Mouse (Mus musculus) kidney, postnatal 25 days (tissue): ENCODE measurements around the gene Rpsa.
A peak's percentile ranks its signal among the peaks of the same experiment; 100 is the strongest.
"Not testable (repeated sequence)": the region's sequence is repeated elsewhere in the genome, so short reads cannot be mapped to it uniquely, and the experiment has no call there.

Experiments
- DNase-seq, 2 experiments: peaks; one replicate each; pipeline ENCODE4 v3.0.0; 2021; ENCODE audit warnings: mixed read lengths in 2 of 2

Gene Rpsa

DNA sequence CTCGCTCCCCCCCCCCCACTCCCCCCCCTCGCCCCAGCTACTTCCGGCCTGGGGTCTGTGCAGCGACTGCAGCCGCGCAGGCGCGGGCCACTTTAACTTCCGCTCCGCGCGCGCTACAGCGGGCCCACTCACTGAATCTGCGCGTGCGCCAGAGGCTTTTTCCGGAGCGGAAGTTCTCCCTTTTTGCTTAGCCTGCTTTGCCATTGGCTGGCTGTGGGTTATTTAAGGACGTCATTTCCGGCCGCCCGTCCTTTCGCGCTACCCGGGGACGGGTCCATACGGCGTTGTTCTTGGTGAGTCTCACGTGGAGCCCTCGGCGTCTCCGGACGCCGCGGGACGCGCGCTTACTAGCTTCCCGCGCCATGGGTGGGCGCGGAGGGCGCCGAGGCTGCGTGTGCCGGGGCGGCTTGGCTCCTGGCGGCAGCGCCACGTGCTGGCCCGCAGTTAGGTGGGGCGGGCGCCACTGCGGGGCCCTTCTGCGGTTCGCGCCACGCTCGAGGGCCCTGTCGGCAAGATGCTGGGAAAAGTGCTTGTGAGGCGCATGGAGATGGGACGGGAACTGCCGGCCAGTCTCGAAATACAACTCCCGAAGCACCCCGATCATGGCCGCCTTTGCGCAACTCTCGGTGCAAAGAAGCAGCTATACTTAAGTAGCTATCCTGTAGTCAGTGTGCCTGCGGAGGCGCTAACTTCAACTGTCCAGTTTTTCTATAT, at the start of gene Rpsa:
Gene Rpsa, plus strand, starts transcription at position 152 of the 714 bp plus-strand sequence.
- peak; percentile 97 to 99 for DNase-seq

DNA sequence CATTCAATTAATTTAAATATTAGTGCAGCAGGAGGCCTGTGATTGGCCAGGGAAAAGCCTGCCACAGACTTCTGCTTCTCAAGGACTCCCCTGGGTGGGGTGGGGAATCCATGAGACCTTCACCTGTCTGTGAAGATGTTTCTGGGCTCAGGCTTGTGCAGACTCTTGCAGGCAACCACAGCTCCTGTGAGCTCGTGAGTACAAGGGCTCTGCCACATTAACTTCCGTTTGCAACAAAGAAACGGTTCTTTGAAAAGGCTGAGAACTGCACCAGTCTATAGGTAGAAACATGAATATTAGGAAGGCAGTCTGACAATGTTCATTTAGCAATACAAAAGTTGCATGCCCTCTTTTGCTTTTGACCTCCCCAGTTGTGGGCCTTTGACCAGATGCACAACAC, 49.2 kb upstream of the Rpsa start:
- no peak for DNase-seq

DNA sequence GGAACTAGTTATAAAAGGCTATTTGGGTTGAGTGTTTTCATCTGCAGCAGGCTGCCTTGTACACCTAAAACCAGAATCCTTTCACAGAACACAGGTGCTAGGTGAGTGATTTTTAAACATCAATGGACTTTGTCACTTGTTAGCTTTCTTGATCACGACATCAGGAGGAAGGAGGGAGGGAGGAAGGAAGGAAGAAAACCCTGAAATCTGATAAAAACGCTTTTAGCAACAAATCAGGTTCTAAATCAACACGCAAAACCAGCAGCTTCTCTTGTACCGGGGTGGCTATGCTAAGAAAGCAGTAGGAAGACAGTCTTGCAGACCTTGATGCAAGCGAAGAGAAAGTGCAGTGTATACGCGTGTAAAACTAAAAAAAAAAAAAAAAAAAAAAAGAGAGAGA, 47.6 kb upstream of the Rpsa start:
- no peak for DNase-seq

DNA sequence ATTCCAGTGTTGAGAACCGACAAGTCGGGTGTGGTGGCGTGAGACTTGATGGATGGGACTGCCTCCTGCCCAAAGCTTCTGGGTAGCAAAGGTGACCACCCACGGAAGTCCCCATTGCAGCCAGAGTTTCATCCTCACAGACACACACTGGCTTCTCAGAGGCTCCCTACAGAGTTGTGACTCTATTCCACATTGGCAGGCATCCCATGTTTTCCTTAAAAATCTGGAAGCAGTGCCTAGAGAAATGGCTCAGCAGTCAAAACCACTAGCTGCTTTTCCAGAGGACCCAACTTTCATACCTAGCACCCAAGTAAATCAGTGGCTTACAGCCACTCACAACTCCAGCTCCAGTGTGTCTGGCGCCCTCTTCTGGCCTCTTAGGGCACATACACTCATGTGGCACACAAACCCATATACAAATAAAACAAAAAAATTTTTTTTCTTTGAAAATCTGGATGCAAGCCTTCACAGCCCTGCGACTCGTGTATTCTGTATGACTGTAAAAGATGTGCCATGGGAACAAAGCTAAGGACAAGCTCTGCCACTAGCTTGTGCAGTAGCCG, 46.9 kb upstream of the Rpsa start:
- DNase-seq, result no peak

DNA sequence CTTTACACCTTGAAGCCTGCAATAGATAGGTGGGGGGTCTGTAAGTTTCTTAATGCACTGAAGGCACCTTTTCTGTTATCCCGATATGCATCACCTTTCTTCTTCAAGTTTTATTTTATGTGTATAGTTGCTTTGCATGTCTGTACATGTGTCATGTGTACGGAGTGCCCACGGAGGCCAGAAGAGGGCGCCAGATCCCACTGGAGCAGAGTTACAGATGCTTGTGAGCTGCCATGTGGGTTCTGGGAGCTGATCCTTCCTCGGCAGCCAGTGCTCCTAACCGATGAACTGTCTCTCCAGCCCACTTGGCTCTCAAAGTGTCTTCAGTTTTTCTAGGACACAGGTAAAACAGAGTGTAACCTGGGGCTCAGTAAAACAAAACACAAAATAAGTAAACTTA, 46.2 kb upstream of the Rpsa start:
- DNase-seq, result no peak

DNA sequence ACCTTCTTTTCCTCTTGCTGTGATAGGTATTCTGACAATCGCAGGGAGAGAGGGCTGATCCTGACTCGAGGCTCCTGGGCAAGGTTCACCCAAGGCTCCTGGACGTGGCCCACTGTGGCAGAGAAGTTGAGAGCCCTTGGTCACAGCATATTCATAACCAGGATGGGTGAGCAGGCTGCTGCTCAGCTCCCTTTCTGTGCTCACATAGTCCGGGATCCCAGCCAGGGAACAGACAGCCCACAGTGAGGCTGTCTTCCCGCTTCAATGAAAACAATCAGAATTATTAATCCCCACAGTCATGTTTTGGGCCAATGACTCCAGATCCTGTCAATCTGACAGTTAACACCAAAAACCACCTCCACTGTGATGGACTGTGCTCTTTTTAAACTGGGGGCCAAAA, 45.5 kb upstream of the Rpsa start:
- no peak for DNase-seq

DNA sequence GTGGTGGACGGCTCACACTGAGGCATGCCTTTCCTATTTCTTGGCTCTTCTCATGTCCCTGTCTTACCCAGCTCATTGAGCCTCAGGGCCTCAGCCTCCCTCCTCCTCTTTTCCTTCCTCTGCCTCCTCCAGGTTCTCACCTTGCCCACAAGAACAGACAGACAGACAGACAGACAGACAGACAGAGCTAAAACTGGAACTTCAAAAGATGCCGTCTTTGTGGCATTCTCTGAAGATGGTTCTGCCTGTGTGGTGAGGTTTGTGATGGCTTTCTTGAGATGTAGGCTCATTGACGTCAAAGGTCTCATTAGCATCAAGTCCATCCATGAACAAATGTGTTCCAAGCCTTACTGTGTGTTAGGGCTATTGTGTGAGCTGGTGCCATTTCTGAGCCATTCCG, 44.8 kb upstream of the Rpsa start:
- no peak for DNase-seq

DNA sequence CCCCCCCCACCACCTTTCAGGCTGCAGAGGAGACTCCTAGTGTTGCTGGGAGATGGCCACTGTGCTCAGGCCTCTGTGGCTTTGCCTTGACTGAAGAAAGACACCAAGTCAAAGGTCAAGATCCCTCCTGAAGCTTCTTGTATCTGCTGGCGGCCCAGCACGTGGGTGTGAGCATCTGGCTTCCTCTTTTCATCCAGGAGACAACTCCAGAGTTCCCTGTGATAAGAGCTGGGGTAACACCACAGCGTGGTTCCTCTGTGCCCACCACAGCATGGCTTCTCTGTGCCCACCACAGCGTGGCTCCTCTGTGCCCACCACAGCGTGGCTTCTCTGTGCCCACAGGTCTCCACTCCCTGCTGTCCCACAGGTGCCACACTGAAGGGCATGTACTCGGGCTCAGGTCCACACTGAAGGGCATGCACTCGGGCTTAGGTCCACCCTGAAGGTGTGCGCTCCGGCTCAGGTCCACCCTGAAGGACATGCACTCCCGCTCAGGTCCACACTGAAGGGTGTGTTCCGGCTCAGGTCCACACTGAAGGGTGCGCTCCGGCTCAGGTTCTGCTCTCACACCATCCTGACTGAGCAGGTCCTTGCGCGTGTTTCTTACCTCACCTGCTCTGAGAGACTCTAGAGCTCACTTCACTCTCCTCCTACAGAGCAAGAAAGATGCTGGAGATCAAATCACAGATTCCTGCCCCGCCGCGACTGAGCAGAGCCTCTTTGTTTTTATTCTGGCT, 44.2 kb upstream of the Rpsa start:
- DNase-seq, result no peak

DNA sequence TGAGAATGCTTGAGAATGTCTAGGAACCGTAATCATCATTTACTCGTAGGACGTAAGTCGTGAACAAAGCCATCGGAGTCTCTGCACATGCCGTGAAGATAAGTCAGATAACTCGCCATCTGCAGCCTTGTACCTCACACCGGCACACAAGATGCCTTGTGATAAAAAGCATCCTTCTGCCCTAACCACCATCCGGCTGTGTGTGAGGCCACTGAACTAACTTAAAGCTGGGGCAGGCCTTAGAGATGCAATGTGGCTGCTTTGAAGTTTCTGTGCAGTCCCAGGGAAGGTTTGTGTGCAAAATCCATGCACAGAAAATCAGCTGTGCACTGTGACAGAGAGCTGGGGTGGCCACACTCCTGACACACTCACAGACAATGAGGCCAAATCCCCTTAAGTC, 43.1 kb upstream of the Rpsa start:
- no peak for DNase-seq

DNA sequence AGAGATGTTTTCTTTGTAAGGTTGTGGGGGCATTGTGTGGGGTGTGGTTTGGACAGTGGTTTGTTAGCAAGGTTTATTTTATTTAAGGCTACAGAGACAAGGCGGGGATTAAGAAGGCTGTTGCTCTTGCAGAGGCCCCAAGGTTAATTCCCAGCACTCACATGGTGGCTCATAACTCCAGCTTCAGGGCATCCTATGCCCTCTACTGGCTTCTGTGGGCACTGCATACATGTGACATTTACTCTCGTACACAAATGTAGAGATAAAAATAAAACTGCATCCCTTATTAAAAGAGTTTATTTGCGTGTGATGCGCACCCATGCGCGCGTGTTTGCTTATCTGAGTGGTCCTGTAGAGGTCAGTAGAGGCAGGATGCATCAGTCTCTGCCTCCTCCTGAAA, 38.4 kb upstream of the Rpsa start:
- DNase-seq, result no peak

DNA sequence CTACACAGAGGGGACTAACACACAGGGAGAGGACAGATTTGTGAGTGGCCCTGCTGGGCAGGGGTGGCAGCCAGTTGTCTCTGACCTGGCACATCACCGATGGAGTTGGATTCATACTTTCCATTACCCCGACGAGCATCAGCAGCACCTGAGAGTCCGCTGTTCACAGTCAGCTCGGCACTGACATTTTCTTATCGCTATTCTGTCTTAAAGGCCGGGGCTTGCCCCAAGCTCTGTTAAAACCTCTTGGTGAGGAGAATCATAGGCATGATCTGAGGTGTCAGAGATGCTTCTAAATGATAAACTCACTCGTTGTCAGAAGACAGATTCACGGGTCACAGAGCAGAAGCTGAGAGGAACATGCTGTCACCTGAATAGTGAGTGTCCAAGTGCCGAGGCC, 36.4 kb upstream of the Rpsa start:
- DNase-seq, result no peak

DNA sequence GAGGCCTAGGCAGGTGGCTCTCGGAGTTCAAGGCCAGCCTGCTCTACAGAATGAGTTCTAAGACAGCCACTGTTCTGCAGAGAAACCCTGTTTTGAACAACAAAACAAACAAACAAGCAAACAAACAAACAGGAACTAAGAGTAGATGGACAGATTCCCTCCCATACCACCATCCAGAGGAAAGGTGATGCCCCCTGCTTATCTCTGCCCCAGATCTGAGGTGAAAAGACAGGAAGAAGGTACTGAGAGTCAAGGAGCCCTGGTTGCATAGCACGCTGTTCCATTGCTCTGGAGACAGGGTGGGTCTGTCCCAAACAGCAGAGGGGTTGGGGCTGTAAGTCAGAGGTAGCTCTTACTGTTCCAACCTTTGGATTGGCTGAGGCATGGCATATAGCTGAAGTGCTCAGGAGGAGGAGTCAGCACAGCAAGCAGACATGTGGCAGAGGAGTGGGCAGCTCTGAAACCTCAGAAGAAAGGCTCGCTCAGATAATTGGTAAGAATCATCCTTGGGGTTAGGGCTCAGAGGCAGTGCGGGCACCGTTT, 35.7 kb upstream of the Rpsa start, which contains the start of gene Ccr8:
Gene Ccr8, plus strand, starts transcription at position 419 of the 543 bp plus-strand sequence.
- DNase-seq, result no peak

DNA sequence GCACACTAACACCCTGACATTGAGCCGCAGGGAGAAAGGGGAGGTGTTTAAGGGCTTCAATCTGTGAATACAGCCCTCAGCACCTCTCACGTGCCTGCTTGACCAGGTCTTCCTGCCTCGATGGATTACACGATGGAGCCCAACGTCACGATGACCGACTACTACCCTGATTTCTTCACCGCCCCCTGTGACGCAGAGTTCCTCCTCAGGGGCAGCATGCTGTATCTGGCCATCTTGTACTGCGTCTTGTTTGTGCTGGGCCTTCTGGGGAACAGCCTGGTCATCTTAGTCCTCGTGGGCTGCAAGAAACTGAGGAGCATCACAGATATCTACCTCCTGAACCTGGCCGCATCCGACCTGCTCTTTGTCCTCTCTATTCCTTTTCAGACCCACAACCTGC, 33.8 kb upstream of the Rpsa start:
- DNase-seq, result no peak

DNA sequence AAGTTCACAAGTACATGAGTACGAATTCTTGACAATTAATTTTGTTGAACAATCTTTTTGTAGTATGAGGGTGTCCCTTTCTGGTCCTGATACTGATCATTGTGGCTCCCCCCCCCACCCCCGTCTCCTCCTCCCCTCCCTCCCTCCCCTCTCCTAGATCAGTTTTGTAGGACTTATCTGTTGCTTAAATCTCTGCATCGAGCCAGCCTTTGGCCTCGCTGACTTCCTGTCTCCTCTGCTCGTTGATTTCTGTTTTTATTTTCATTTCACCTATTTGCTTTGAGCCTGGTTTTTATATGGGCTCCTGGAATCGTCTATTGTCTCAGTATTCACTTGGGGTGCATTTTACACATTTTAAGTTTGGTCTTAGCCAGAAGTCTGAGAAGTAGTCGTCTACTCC, 31.6 kb upstream of the Rpsa start:
- DNase-seq, result no peak

DNA sequence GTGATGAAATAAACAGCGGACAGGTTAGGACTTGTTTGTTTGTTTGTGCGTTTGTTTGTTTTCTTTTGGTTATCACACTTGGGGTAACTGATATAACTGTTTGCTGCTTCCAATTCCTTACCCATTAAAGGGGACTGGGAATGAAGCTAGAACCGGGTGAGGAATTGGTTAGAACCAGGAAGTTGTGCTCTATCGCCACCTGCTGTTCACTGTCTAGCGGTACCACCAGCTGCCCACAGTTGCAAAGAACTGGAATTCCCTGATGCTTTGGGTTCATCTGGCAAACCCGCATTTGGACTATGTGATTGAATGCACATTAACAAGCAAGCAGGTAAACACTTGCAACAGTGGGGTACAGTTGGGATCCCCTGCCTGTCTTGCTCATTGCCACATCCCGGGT, 28.8 kb upstream of the Rpsa start:
- peak; percentile 53 to 78 for DNase-seq

DNA sequence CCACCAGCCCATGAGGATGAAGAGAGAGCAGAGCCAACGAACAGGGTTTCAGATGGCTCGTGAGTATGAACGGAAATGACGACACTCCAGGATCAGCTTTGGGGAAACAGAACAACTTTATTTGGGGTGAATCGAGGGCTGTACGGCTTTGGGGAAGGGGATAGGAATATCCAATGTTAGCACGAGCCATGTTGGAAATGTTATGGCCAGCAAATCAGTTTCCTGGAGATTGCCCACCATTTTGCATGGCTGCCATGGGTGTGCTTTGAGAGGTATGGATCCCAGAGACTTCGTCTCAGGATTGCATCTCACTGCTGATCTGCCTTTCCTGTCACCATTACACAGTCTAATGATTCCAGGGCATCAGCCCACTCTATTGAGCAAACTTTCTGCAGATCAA, 28.2 kb upstream of the Rpsa start:
- no peak for DNase-seq

DNA sequence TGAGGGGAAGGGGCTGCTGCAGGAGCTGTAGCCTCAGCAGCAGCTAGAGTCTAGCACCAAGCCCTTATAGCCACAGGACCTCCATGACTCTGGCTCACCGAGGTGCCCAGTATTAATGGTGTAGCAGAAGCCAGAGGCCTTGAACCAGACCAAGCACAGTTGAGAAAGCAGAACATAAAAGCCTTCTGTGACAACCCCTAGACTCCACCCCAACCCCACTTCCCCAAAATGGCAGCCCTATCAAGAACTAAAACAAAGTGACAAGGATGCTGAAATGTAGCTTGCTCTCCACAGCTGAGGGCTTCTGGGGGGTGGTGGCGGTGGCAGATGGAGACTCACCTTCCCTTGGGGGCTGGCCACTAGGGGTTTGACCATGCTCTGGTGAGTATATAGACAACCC, 26.3 kb upstream of the Rpsa start:
- DNase-seq, result no peak

DNA sequence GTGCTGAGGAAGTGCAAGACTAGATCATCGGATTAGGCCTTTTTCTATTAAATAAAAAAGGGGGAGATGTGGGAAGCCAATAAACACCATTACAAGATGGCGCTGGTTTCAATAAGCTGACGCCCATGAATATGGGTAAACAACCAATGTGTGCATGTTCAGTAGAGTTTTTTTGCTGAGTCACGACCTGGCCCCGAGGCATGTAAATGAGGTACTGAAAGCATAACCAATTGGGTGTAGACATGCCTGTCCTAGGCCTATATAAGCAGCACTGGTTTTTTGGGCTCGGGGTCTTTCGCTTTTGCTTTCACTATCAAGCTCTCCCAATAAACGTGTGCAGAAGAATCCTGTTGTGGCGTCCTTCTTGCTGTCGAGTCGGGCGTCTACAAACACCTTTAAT, 18.5 kb upstream of the Rpsa start:
- DNase-seq, result not testable (repeated sequence)

DNA sequence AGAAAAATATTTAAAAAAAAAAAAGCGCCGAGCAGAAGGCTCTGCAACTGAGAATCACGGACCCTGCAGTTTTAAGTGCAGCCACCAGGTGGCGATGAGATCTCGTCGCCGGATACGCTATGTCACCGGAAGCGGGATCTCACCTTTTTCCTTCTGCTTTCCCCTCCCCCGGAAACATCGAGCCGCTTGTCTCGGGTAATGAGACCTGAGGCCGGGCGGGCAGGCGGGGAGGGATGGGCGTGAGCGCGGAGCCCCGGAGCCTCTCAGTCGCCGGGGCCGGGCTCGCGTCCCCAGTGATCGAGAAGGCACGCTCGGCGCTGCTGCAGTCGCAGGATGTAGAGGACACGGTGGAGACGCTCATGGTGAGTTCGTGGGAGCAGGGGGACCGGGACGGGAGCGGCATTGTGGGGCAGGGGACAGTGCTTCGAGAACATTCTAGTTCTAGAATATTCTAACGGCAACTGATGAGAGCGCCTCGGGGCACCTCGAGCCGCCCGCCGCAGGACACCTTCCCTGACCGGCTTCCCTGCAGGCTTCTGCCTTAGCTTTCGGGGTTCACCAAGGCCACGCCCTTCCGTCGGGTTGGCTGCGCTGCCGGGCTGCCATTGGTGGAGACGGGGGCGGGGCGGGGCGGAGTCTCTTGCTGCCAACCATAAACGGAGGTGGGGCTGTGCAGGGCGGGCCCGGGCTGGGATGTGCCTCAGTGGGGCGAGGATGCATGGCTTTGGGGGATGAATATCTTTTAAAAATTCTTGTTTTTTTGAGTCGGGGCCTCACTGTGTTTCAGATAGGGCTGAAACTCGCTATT, 17.1 kb upstream of the Rpsa start, which contains the start of gene Slc25a38:
Gene Slc25a38, plus strand, starts transcription at position 164 of the 808 bp plus-strand sequence.
- peak; percentile 98 for DNase-seq

DNA sequence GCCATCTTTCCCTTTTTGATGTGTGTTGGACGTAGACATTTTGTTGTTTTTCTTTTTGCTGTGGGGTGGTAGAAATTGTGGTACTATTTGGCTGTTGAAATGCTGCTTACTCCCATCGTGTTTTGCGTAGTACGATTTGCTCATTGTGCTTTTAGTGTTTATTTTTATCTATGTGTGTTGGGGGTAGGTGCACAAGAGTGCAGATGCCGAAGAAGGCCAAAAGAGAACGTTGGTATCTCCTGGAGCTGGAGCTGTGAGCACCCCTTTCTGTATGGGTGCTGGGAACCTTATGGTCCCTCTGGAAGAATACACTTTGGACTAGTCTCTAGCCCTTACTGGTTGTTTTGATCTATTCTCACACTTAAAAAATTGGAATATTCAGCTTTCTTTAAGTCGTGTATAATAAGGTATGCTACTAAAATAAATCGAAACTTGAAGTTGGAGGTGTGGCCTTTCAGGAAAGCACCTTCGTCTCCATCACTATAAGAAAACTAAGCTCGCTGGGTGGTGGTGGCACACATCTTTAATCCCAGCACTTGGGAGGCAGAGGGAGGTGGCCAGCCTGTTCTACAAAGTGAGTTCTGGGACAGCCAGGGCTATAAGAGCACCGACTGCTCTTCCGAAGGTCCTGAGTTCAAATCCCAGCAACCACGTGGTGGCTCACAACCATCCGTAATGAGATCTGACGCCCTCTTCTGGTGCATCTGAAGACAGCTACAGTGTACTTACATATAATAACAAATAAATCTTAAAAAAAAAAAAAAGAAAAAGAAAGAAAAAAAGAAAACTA, 16.1 kb upstream of the Rpsa start:
- no peak for DNase-seq

DNA sequence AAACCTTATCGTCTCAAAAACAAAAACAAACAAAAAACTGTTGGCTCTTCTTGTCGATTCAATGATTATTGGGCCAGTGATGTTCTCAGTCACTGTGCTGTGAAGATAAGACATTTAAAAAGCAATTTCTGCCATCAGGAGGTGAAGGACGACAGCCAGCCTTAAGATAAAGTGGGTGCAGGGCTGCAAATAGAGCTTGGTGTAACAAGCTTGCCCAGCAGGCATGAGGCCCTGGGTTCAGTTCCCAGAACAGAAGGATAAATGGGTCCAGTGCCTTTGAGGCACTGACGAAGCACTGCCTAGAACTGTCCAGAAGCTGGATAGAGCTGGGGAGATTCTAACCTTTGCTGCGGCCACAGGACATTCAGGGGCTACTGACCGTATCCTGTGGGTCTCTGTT, 15.0 kb upstream of the Rpsa start:
- DNase-seq, result no peak

DNA sequence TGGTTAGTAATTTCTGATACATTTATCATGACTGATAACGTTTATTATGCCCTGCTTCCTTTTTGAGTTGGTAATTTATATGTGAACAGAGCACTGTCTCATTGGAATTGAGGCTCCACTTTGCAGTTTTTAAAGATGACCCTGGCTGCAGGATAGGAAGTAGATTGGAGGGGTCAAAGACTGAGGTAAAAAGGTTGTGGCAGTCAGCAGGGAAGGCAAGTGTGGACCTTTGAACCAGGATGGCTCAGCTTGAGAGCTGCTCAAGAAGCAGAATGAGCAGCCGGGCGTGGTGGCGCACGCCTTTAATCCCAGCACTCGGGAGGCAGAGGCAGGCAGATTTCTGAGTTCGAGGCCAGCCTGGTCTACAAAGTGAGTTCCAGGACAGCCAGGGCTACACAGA, 14.0 kb upstream of the Rpsa start:
- DNase-seq, result peak in 1 of 2 experiments; percentile 47
